Mouse (Mus musculus) CH12.LX (cell line): ENCODE data around the gene Ttn. TPM values are rescaled to one million over a fixed set of nuclear protein-coding genes. Genes with fewer than 3 reads are reported as not detected.

Source experiments
- DNase-seq: peaks from one replicate; pipeline ENCODE4 v3.0.0-alpha.2; 2013; ENCODE audit errors: extremely low read depth
- H3K27ac ChIP-seq: 2 replicates; pipeline ENCODE4 v1.5.1; 2012; ENCODE audit warnings: low read depth, mild to moderate bottlenecking, control low read depth, moderate library complexity; ENCODE audit not compliant: insufficient read depth
- H3K27me3 ChIP-seq: replicated peaks from 2 replicates; pipeline ENCODE3; 2012; ENCODE audit warnings: inconsistent platforms
- H3K36me3 ChIP-seq, 2 experiments: replicated peaks in 1 of 2; 2 replicates each; pipeline versions ENCODE3 to v1.6.1; 2012; ENCODE audit warnings: inconsistent platforms in 1 of 2, low read length in 1 of 2, mild to moderate bottlenecking in 1 of 2, mixed read lengths in 1 of 2, moderate library complexity in 1 of 2; ENCODE audit not compliant: control insufficient read depth in 1 of 2, insufficient read depth in 1 of 2
- H3K4me1 ChIP-seq, 2 experiments: 2 replicates each; pipeline ENCODE4 v1.6.1; 2012; ENCODE audit warnings: inconsistent platforms in 1 of 2, moderate library complexity in 1 of 2; ENCODE audit not compliant: insufficient read depth in 2 of 2, control insufficient read depth in 1 of 2
- H3K4me2 ChIP-seq: 2 replicates; pipeline ENCODE4 v1.6.1; 2012; ENCODE audit warnings: low read depth, mild to moderate bottlenecking, control low read depth; ENCODE audit not compliant: poor library complexity, insufficient read depth, severe bottlenecking
- H3K4me3 ChIP-seq, 3 experiments: fragments of 150-350 bp in 1 of 3; sonication (generic) in 1 of 3; replicated peaks in 1 of 3; 2 replicates each; pipeline versions ENCODE3 to v1.5.1; 2011 to 2012; ENCODE audit warnings: low read depth in 2 of 3, low read length in 2 of 3, mild to moderate bottlenecking in 2 of 3, moderate library complexity in 2 of 3, control low read depth in 1 of 3, improper control_type of control experiment in 1 of 3, inconsistent platforms in 1 of 3, mixed read lengths in 1 of 3; ENCODE audit not compliant: poor library complexity in 1 of 3
- H3K79me2 ChIP-seq: replicated peaks from 2 replicates; pipeline ENCODE4 v1.6.1; 2012; ENCODE audit warnings: mild to moderate bottlenecking, moderate library complexity; ENCODE audit not compliant: control insufficient read depth, poor library complexity, insufficient read depth, severe bottlenecking; ENCODE audit errors: extremely low read depth
- H3K9ac ChIP-seq: 2 replicates; pipeline ENCODE4 v1.6.1; 2012; ENCODE audit warnings: low read depth, mild to moderate bottlenecking, control low read depth, moderate library complexity; ENCODE audit not compliant: insufficient read depth
- H3K9me3 ChIP-seq: replicated peaks from 2 replicates; pipeline ENCODE3; 2012; ENCODE audit warnings: low read length, inconsistent platforms, mixed read lengths
- BHLHE40 ChIP-seq: IDR thresholded peaks from 2 replicates; pipeline ENCODE4 v1.6.1; 2011; ENCODE audit warnings: mild to moderate bottlenecking, low read depth, low read length, improper control_type of control experiment
- CHD2 ChIP-seq: IDR thresholded peaks from 2 replicates; pipeline ENCODE4 v1.6.1; 2011; ENCODE audit warnings: low read length, improper control_type of control experiment
- CTCF ChIP-seq, 2 experiments: IDR thresholded peaks in 1 of 2; conservative IDR thresholded peaks in 1 of 2; 2 replicates each; pipeline ENCODE4 v1.5.1; 2011 to 2012; ENCODE audit warnings: low read depth in 2 of 2, low read length in 2 of 2, improper control_type of control experiment in 1 of 2, inconsistent platforms in 1 of 2, mild to moderate bottlenecking in 1 of 2, moderate library complexity in 1 of 2
- E2F4 ChIP-seq: IDR thresholded peaks from 2 replicates; pipeline ENCODE4 v1.6.1; 2011; ENCODE audit warnings: low read depth, low read length, improper control_type of control experiment; ENCODE audit not compliant: insufficient replicate concordance
- HCFC1 ChIP-seq: IDR thresholded peaks from 2 replicates; pipeline ENCODE4 v1.6.1; 2012; ENCODE audit warnings: low read depth, mild to moderate bottlenecking, inconsistent platforms, low read length, improper control_type of control experiment
- IRF4 ChIP-seq: IDR thresholded peaks from 2 replicates; pipeline ENCODE4 v1.6.1; 2014; ENCODE audit warnings: low read depth, mild to moderate bottlenecking, inconsistent platforms, low read length, improper control_type of control experiment
- JUND ChIP-seq: conservative IDR thresholded peaks from 2 replicates; pipeline ENCODE4 v1.6.1; 2011; ENCODE audit warnings: low read depth, low read length, improper control_type of control experiment
- KAT2A ChIP-seq: IDR thresholded peaks from 2 replicates; pipeline ENCODE4 v1.6.1; 2012; ENCODE audit warnings: low read length, improper control_type of control experiment, inconsistent platforms; ENCODE audit not compliant: insufficient replicate concordance
- MAX ChIP-seq: IDR thresholded peaks from 2 replicates; pipeline ENCODE4 v1.6.1; 2011; ENCODE audit warnings: low read length, improper control_type of control experiment
- MEF2A ChIP-seq: IDR thresholded peaks from 2 replicates; pipeline ENCODE4 v1.6.1; 2014; ENCODE audit warnings: low read depth, mild to moderate bottlenecking, inconsistent platforms, low read length, improper control_type of control experiment, borderline replicate concordance
- MYC ChIP-seq: IDR thresholded peaks from 2 replicates; pipeline ENCODE4 v1.6.1; 2011; ENCODE audit warnings: low read depth, mild to moderate bottlenecking, improper control_type of control experiment, low read length
- NELFE ChIP-seq: IDR thresholded peaks from 2 replicates; pipeline ENCODE4 v1.6.1; 2011; ENCODE audit warnings: low read depth, low read length, improper control_type of control experiment
- NRF1 ChIP-seq: IDR thresholded peaks from 2 replicates; pipeline ENCODE4 v1.6.1; 2014; ENCODE audit warnings: low read depth, mild to moderate bottlenecking, inconsistent platforms, low read length, improper control_type of control experiment, moderate library complexity
- PAX5 ChIP-seq: IDR thresholded peaks from 2 replicates; pipeline ENCODE4 v1.6.1; 2012; ENCODE audit warnings: low read length, inconsistent platforms, mixed read lengths
- POLR2A ChIP-seq: IDR thresholded peaks from 2 replicates; pipeline ENCODE4 v1.6.1; 2011; ENCODE audit warnings: low read depth, mild to moderate bottlenecking, improper control_type of control experiment, low read length
- POLR2AphosphoS2 ChIP-seq: IDR thresholded peaks from 2 replicates; pipeline ENCODE4 v1.6.1; 2011; ENCODE audit warnings: low read depth, low read length, improper control_type of control experiment
- RAD21 ChIP-seq: IDR thresholded peaks from 2 replicates; pipeline ENCODE4 v1.6.1; 2011; ENCODE audit warnings: low read depth, mild to moderate bottlenecking, low read length, improper control_type of control experiment, moderate library complexity
- RCOR1 ChIP-seq: conservative IDR thresholded peaks from 2 replicates; pipeline ENCODE4 v1.6.1; 2012; ENCODE audit warnings: low read depth, mild to moderate bottlenecking, inconsistent platforms, low read length, improper control_type of control experiment
- SIN3A ChIP-seq: IDR thresholded peaks from 2 replicates; pipeline ENCODE4 v1.6.1; 2012; ENCODE audit warnings: low read length, improper control_type of control experiment, inconsistent platforms
- TBP ChIP-seq: conservative IDR thresholded peaks from 2 replicates; pipeline ENCODE4 v1.6.1; 2011; ENCODE audit warnings: low read depth, low read length, improper control_type of control experiment
- TCF12 ChIP-seq: IDR thresholded peaks from 2 replicates; pipeline ENCODE4 v1.6.1; 2014; ENCODE audit warnings: low read depth, mild to moderate bottlenecking, inconsistent platforms, low read length, improper control_type of control experiment
- USF2 ChIP-seq: conservative IDR thresholded peaks from 2 replicates; pipeline ENCODE4 v1.6.1; 2011; ENCODE audit warnings: low read depth, low read length, improper control_type of control experiment
- ZKSCAN1 ChIP-seq: IDR thresholded peaks from 2 replicates; pipeline ENCODE4 v1.6.1; 2012; ENCODE audit warnings: low read depth, inconsistent platforms, low read length, improper control_type of control experiment, borderline replicate concordance
- ZMIZ1 ChIP-seq: IDR thresholded peaks from 2 replicates; pipeline ENCODE4 v1.6.1; 2012; ENCODE audit warnings: low read depth, mild to moderate bottlenecking, inconsistent platforms, low read length, improper control_type of control experiment
- ZNF384 ChIP-seq: IDR thresholded peaks from 2 replicates; pipeline ENCODE4 v1.6.1; 2012; ENCODE audit warnings: low read depth, low read length, improper control_type of control experiment, inconsistent platforms
- dilution Hi-C: fragments of 300-500 bp; cut with MboI; formaldehyde crosslinking; loops from 2 replicates; pipeline ENCODE4 v1.14.3; 2020; ENCODE audit warnings: low sequenced_read_pairs; ENCODE audit not compliant: extremely low pct_unique_long_range_greater_than_20kb, extremely low pct_ligation_motif_present
- in situ Hi-C: fragments of 300-500 bp; cut with MboI; formaldehyde crosslinking; loops from 3 replicates; pipeline ENCODE4 v1.14.3; 2019; ENCODE audit warnings: low sequenced_read_pairs, low pct_ligation_motif_present, low pct_unique_long_range_greater_than_20kb, mixed read lengths
- polyA plus RNA-seq: library from polyadenylated mRNA; unstranded; fragments of >175 nt; gene quantifications from 2 replicates; pipeline ENCODE4 v1.2.1, GENCODE M21; 2012; ENCODE audit warnings: low read depth; ENCODE audit not compliant: insufficient read length
- total RNA-seq, 2 experiments: library from RNA; depleted of rRNA; stranded (reverse); fragments of 300-350 nt in 1 of 2; fragments of >200 nt in 1 of 2; gene quantifications; 2 replicates each; pipeline ENCODE4 v1.2.3; 2012 to 2014

The Ttn gene
- total and polyA plus RNA-seq, 3 experiments = 0.23 to 4.2 (median 0.60) TPM

DNA sequence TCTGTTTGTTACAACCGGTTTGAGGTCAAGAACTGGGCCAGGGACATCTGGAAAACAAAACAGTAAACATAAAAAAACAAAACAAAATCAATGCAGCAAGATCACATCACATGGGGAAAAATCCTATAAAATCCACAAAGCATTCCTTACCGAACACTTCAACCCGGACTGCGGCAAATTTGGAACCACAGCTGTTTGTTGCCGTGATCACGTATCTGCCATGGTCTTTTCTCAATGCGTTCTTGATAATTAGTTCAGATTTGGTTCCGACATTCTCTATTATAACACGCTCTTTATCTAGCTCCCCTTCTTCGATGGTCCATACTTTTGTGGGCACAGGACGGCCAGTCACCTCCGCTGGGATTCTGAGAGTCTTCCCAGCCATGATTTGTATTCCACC lies 198.2 kb downstream of the Ttn start:
- dilution Hi-C loops (no loop called here), in situ Hi-C loops (no loop called here)
- DNase-seq = no peak
- Histone ChIP-seq H3K4me3 (no peak overlapping the region), H3K4me1 (no peaks in the 10 kb centered on the region), H3K27me3 (no peaks in the 10 kb centered on the region), H3K9me3 (no peaks in the 10 kb centered on the region), H3K27ac (no peak overlapping the region), H3K4me2 (no peak overlapping the region), H3K36me3 (peaks cover 38 to 57% of the 10 kb centered on the region in 2 experiments), H3K79me2 (no peaks in the 10 kb centered on the region), H3K9ac (no peak overlapping the region)
- no peak for TF ChIP-seq KAT2A
- TF ChIP-seq ZKSCAN1 = no peak
- no peak for TF ChIP-seq RCOR1
- TF ChIP-seq SIN3A = no peak
- no peak for TF ChIP-seq PAX5
- TF ChIP-seq CTCF (conservative IDR thresholded peaks at IDR 0.05 in 1 of 2, IDR thresholded peaks at IDR 0.05 in 1 of 2; ENCODE audit: low read depth in 2 of 2, low read length in 2 of 2) = no peak
- TF ChIP-seq USF2 = no peak
- no peak for TF ChIP-seq TBP
- no peak for TF ChIP-seq MEF2A
- TF ChIP-seq ZNF384 = no peak
- TF ChIP-seq POLR2A = no peak
- TF ChIP-seq JUND = no peak
- TF ChIP-seq NRF1 = no peak
- no peak for TF ChIP-seq E2F4
- no peak for TF ChIP-seq POLR2AphosphoS2

DNA sequence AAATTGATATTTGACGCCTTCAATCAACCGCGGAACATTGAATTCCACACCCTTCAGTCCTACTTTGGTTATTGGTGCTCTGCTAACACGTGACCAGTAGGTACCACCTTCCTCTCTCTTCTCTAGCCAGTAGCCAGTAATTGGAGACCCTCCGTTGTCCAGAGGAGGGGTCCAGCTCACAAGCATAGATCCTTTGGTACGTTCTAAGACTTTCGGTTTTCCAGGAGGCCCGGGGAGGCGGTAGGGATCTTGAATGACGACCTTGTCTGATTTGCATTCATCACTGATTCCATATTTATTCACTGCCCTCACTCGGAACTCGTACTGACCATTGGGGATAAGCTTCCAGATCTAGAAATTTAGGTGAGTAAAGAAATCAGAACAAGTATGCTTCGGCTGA lies 201.6 kb downstream of the Ttn start:
- dilution Hi-C loops (no loop called here), in situ Hi-C loops (no loop called here)
- no peaks in the 10 kb centered on the region for H3K9me3 ChIP-seq
- H3K36me3 ChIP-seq = peaks cover 36 to 58% of the 10 kb centered on the region in 2 experiments
- no peaks in the 10 kb centered on the region for H3K79me2 ChIP-seq
- no peak overlapping the region for H3K27ac ChIP-seq
- no peak overlapping the region for H3K9ac ChIP-seq
- no peak for DNase-seq
- H3K27me3 ChIP-seq = no peaks in the 10 kb centered on the region
- no peak overlapping the region for H3K4me2 ChIP-seq
- no peak overlapping the region for H3K4me3 ChIP-seq
- TF ChIP-seq ZKSCAN1 = no peak
- TF ChIP-seq MAX = no peak
- TF ChIP-seq IRF4 = no peak
- no peak for TF ChIP-seq E2F4
- TF ChIP-seq TCF12 = no peak
- no peak for TF ChIP-seq NELFE
- no peak for TF ChIP-seq RAD21
- no peak for TF ChIP-seq SIN3A
- no peak for TF ChIP-seq MYC
- TF ChIP-seq CHD2 = no peak
- no peak for TF ChIP-seq POLR2A
- no peak for TF ChIP-seq MEF2A
- TF ChIP-seq ZMIZ1 = no peak
- TF ChIP-seq POLR2AphosphoS2 = no peak
- TF ChIP-seq BHLHE40 = no peak
- TF ChIP-seq HCFC1 = no peak
- no peak for TF ChIP-seq RCOR1
- TF ChIP-seq, all 38 proteins: peak for 0
- H3K4me1 ChIP-seq = no peaks in the 10 kb centered on the region
